Mouse (Mus musculus) intestine, postnatal 0 days (tissue): ENCODE data around the gene Spc24. TPM values are rescaled to one million over a fixed set of nuclear protein-coding genes. Genes with fewer than 3 reads are reported as not detected.

Source experiments
- ATAC-seq: fragments of 200-750 bp; cut with Nextera tagmentation; 2 replicates; pipeline ENCODE4 v1.8.0; 2017; ENCODE audit warnings: mild to moderate bottlenecking, moderate TSS enrichment, moderate library complexity
- H3K27ac ChIP-seq: fragments of 300-500 bp; sonication (generic); 2 replicates; pipeline ENCODE4 v1.5.1; 2014; ENCODE audit warnings: mild to moderate bottlenecking, low read depth, low read length, moderate library complexity
- H3K27me3 ChIP-seq: fragments of 300-500 bp; sonication (generic); replicated peaks from 2 replicates; pipeline ENCODE4 v1.6.1; 2014; ENCODE audit warnings: low read length, mixed read lengths; ENCODE audit not compliant: control insufficient read depth, insufficient read depth
- H3K36me3 ChIP-seq: fragments of 300-500 bp; sonication (generic); 2 replicates; pipeline ENCODE4 v1.6.1; 2014; ENCODE audit warnings: mild to moderate bottlenecking, moderate library complexity; ENCODE audit not compliant: control insufficient read depth, insufficient read depth
- H3K4me1 ChIP-seq: fragments of 300-500 bp; sonication (generic); replicated peaks from 2 replicates; pipeline ENCODE4 v1.6.1; 2014; ENCODE audit warnings: antibody characterized with exemption, low read length, mixed read lengths; ENCODE audit not compliant: control insufficient read depth, insufficient read depth
- H3K4me2 ChIP-seq: fragments of 300-500 bp; sonication (generic); replicated peaks from 2 replicates; pipeline ENCODE4 v1.6.1; 2014; ENCODE audit warnings: low read depth, mild to moderate bottlenecking, moderate library complexity
- H3K4me3 ChIP-seq: fragments of 300-500 bp; sonication (generic); 2 replicates; pipeline ENCODE4 v1.5.1; 2014; ENCODE audit warnings: low read depth, low read length
- H3K9ac ChIP-seq: fragments of 300-500 bp; sonication (generic); 2 replicates; pipeline ENCODE4 v1.6.1; 2014; ENCODE audit warnings: mild to moderate bottlenecking, low read depth, low read length
- H3K9me3 ChIP-seq: fragments of 300-500 bp; sonication (generic); 2 replicates; pipeline ENCODE4 v1.6.1; 2016; ENCODE audit warnings: mixed run types; ENCODE audit not compliant: control insufficient read depth
- CTCF ChIP-seq: sonication (generic); IDR thresholded peaks from 2 replicates; pipeline ENCODE4 v1.5.1; 2016; ENCODE audit warnings: low read depth, mild to moderate bottlenecking, control low read depth, antibody characterized with exemption, moderate library complexity
- WGBS: fragments of 180-500 bp; shearing (Covaris S2); extraction: QIAGEN DNeasy Blood & Tissue Kit; methylation state at CpG from one replicate; pipeline ENCODE4 v1.1.7; 2014; 5-methylcytosine and 5-hydroxymethylcytosine counted together
- polyA plus RNA-seq: library from polyadenylated mRNA; unstranded; fragments of >200 nt; fragmentation: Nextera tagmentation; extraction: Ambion mirVana; gene quantifications from 2 replicates; pipeline ENCODE4 v1.2.1, GENCODE M21; 2015

The Spc24 gene
- polyA plus RNA-seq, 1 experiment from 2014 or later = 32.4 TPM

GRCm38 (mm10) chr9:21801121-21801520, 41.0 kb upstream of the Spc24 start:
- no peak overlapping the region for H3K27ac ChIP-seq
- TF ChIP-seq CTCF = no peak
- H3K9ac ChIP-seq = no peak overlapping the region
- H3K27me3 ChIP-seq = no peaks in the 10 kb centered on the region
- ATAC-seq = no peak
- WGBS = 86% methylated on average over 7 of the region's 7 CpGs
- no peak overlapping the region for H3K4me2 ChIP-seq
- no peaks in the 10 kb centered on the region for H3K4me1 ChIP-seq
- no peaks in the 10 kb centered on the region for H3K9me3 ChIP-seq
- peaks cover 26% of the 10 kb centered on the region for H3K36me3 ChIP-seq
- H3K4me3 ChIP-seq = no peak overlapping the region

- Histone ChIP-seq H3K27ac (peak overlapping the region; percentile 71; the same call in 1 of the 2 replicates), H3K27me3 (no peaks in the 10 kb centered on the region), H3K4me1 (no peaks in the 10 kb centered on the region), H3K9me3 (no peaks in the 10 kb centered on the region), H3K4me3 (peak overlapping the region; percentile 77), H3K4me2 (peak overlapping the region; percentile 97), H3K36me3 (peaks cover 44% of the 10 kb centered on the region), H3K9ac (no peak overlapping the region)
- no peak for TF ChIP-seq CTCF
- ATAC-seq = no peak
- WGBS = 23% methylated on average over 3 of the region's 3 CpGs
These were observed 38.9 kb upstream of the Spc24 start for GRCm38 (mm10) chr9:21799010-21799350.

GRCm38 (mm10) chr9:21798345-21799009, 38.4 kb upstream of the Spc24 start, which contains the start of gene Kank2:
Gene Kank2, minus strand, starts transcription at chr9:21798744.
- Histone ChIP-seq H3K27me3 (no peaks in the 10 kb centered on the region), H3K27ac (peak within 1 kb of the TSS; percentile 71), H3K4me3 (peak within 1 kb of the TSS; percentile 77), H3K4me2 (peak within 1 kb of the TSS; percentile 97), H3K36me3 (peaks cover 49% of the 10 kb centered on the region), H3K9ac (peak within 1 kb of the TSS; percentile 67), H3K9me3 (no peaks in the 10 kb centered on the region), H3K4me1 (no peaks in the 10 kb centered on the region)
- ATAC-seq = peak; percentile 80
- TF ChIP-seq CTCF = peak; percentile 10; the same call in 1 of the 2 replicates
- under 1% methylated on average over 50 of the region's 52 CpGs for WGBS

GRCm38 (mm10) chr9:21797921-21798344, 37.8 kb upstream of the Spc24 start:
- Histone ChIP-seq H3K9me3 (no peaks in the 10 kb centered on the region), H3K27ac (peak overlapping the region; percentile 71), H3K9ac (peak overlapping the region; percentile 67), H3K4me1 (no peaks in the 10 kb centered on the region), H3K36me3 (peaks cover 50% of the 10 kb centered on the region), H3K27me3 (no peaks in the 10 kb centered on the region), H3K4me2 (peak overlapping the region; percentile 97), H3K4me3 (peak overlapping the region; percentile 77)
- under 1% methylated on average over 25 of the region's 26 CpGs for WGBS
- ATAC-seq = peak; percentile 38
- no peak for TF ChIP-seq CTCF

GRCm38 (mm10) chr9:21796919-21797318, 36.8 kb upstream of the Spc24 start:
- Histone ChIP-seq H3K9me3 (no peaks in the 10 kb centered on the region), H3K4me3 (no peak overlapping the region; the same call in 1 of the 2 replicates), H3K27ac (no peak overlapping the region), H3K9ac (no peak overlapping the region), H3K27me3 (no peaks in the 10 kb centered on the region), H3K4me2 (peak overlapping the region; percentile 97), H3K36me3 (peaks cover 45% of the 10 kb centered on the region), H3K4me1 (no peaks in the 10 kb centered on the region)
- no peak for TF ChIP-seq CTCF
- whole genome bisulfite sequencing = 63% methylated on average over 3 of the region's 3 CpGs
- no peak for ATAC-seq

- peaks cover 39% of the 10 kb centered on the region for H3K36me3 ChIP-seq
- no peak overlapping the region for H3K4me3 ChIP-seq
- H3K9me3 ChIP-seq = no peaks in the 10 kb centered on the region
- 56% methylated on average over 3 of the region's 3 CpGs for WGBS
- H3K4me2 ChIP-seq = peak overlapping the region; percentile 97
- peak overlapping the region; percentile 5; the same call in 1 of the 2 replicates for H3K27ac ChIP-seq
- no peak for TF ChIP-seq CTCF
- ATAC-seq = no peak
- no peaks in the 10 kb centered on the region for H3K27me3 ChIP-seq
- no peaks in the 10 kb centered on the region for H3K4me1 ChIP-seq
- peak overlapping the region; percentile 34; the same call in 1 of the 2 replicates for H3K9ac ChIP-seq
These were observed 36.2 kb upstream of the Spc24 start for GRCm38 (mm10) chr9:21796259-21796658.
